Mouse (Mus musculus) left cerebral cortex, postnatal 25 days (tissue): ENCODE measurements around the gene Serpina1a. TPM values are rescaled to one million over a fixed set of nuclear protein-coding genes. Genes with fewer than 3 reads are reported as not detected.
"Not testable (repeated sequence)": the region's sequence is repeated elsewhere in the genome, so short reads cannot be mapped to it uniquely, and the experiment has no call there.

Experiments used
- DNase-seq, 2 experiments: peaks; one replicate each; pipeline ENCODE4 v3.0.0; 2022; ENCODE audit warnings: low spot score in 2 of 2, mixed read lengths in 1 of 2
- intact Hi-C: fragments of 180-260 bp; cut with DNase I; formaldehyde crosslinking; loops from one replicate; pipeline ENCODE4 v1.15.1; 2025
- total RNA-seq, 2 experiments: library from RNA; stranded (reverse); gene quantifications; 2 replicates each; pipeline ENCODE4 v1.2.3; 2021

The Serpina1a gene
- total RNA-seq: not detected

DNA sequence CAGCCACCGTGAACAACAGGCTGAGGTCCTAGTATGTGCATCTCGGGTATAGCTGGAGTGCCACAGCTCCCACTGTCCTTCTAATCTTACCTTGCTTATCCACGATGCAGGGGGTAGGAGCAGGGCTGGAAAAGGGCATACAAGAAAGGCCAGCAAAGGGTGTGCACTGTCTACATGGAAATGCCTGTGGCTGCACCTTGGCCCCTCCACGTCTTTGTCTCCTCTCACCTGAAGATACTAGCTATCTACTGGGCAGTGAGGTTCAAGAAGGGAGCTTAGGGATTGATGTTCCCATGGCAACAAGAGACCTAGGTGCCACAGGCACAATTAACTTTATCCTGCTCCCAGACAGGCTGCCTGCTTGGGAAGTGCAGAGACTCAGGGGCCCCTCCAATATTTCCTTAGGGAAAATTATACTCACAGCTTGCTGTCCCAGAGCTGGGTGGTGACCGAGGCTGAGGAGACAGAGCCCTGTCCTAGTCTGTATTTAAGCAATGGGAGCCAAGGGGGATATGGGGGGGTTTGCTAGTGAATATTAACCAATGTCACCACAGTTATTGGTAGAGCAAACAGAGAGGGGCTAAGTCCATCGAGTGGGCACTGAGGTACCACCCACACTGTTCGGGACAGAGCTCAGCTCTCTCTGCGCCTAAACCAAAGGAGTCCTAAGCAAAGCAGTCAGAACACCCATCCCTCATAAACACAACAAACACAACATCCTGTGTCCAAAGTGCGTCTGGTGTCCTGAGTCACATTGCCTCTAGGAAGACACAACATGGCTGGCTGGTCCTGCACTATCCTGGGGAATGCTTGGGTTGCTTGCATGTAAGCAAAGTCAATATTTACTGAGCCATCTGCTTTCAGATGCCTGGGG lies at the start of gene Serpina1a:
Serpina1a (minus strand) TSS at position 462 of the 874 bp plus-strand sequence.
- DNase-seq, intact Hi-C loops: not testable (repeated sequence)

DNA sequence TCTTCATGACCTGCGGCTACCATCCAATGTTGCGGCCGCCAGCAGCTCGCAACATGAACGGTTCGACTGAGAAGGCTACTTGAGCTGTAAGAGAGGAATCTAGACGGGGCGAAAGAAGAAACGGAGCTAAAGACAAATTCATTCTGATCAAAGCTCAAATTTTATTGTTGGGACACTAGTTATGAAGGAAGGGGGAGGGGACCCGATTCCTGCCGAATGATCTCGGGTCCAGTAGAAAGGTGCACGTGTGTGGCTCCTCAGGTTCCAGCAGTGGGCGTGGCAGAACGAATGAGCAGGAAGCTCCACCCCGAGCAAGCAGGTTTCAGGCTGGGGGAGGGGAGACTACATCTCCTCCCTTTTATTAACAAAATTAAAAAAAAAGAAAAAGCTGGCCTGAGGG lies 45.8 kb upstream of the Serpina1a start:
- DNase-seq, intact Hi-C loops: not testable (repeated sequence)

- intact Hi-C loops: not testable (repeated sequence)
Observed at GRCm38 (mm10) chr12:103907746-103908145, 44.4 kb upstream of the Serpina1a start.

DNA sequence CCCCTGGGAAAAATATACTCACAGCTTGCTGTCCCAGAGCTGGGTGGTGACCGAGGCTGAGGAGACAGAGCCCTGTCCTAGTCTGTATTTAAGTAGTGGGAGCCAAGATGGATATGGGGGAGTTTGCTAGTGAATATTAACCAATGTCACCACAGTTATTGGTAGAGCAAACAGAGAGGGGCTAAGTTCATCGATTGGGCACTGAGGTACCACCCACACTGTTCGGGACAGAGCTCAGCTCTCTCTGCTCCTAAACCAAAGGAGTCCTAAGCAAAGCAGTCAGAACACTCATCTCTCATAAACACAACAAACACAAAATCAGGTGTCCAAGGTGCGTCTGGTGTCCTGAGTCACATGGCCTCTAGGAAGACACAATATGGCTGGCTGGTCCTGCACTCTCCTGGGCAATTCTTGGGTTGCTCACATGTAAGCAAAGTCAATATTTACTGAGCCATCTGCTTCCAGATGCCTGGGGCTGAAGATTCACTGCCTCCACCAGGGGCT lies 41.5 kb upstream of the Serpina1a start, which contains the start of gene Serpina1c:
Serpina1c (minus strand) TSS at position 51 of the 504 bp plus-strand sequence.
- DNase-seq, intact Hi-C loops: not testable (repeated sequence)

More at GRCm38 (mm10) chr12:103907746-103908145, 44.4 kb upstream of the Serpina1a start:
- DNase-seq: not testable (repeated sequence)

- DNase-seq, intact Hi-C loops: not testable (repeated sequence)
Observed at GRCm38 (mm10) chr12:103901929-103902328, 38.6 kb upstream of the Serpina1a start.

GRCm38 (mm10) chr12:103866873-103867272 lies 3.5 kb upstream of the Serpina1a start:
- intact Hi-C loops, DNase-seq: not testable (repeated sequence)

- intact Hi-C loops: no loop called here
Observed at GRCm38 (mm10) chr12:103860976-103861375, 2.4 kb downstream of the Serpina1a start.

GRCm38 (mm10) chr12:103860571-103860970 lies 2.8 kb downstream of the Serpina1a start:
- intact Hi-C loops, DNase-seq: not testable (repeated sequence)

More at GRCm38 (mm10) chr12:103860976-103861375, 2.4 kb downstream of the Serpina1a start:
- no peak for DNase-seq

DNA sequence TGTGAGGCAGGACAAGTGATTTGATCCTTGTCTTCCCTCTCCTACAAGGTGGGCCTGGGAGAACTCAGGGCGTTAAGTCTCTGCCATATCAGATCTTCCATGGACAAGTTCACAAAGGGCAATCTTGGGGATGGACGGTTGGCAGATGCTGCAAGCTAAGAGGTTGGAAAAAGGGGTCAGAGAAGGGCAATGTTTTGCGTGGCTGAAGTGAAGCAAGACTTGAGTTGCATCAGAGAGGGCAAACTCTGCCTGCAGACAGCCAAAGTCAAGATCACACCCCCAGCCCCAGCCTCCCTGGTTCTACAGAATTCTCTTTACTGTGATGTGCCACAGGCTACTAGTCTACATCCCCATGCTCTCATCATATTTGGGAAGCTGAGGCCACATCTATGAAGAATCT lies 3.8 kb downstream of the Serpina1a start:
- DNase-seq, intact Hi-C loops: not testable (repeated sequence)

GRCm38 (mm10) chr12:103853032-103853431 lies 10.3 kb downstream of the Serpina1a start:
- intact Hi-C loops, DNase-seq: not testable (repeated sequence)

DNA sequence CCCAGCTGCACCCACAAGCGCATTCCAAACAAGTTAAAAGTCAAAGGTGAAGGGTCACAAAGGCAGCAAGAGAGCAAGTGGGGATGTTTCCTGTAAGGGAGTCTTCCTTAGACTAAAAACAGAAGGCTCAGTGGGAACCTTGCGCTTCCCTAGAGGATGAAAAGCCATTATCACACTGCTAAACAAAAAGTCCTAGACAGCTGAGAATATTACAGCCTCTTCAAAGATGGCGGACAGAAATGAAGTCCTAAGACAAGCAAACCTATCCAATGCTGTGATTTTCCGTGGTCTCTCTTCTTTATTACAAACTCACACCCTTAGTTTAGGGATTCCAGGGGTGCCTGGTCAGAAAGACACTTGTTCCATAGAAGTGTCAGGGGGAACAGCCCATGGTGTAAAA lies 33.1 kb downstream of the Serpina1a start, which contains the start of gene Serpina1b:
Serpina1b (minus strand) TSS at position 101 of the 400 bp plus-strand sequence.
- DNase-seq, intact Hi-C loops: not testable (repeated sequence)

- intact Hi-C loops, DNase-seq: not testable (repeated sequence)
Observed at GRCm38 (mm10) chr12:103827661-103828372, 35.5 kb downstream of the Serpina1a start.

GRCm38 (mm10) chr12:103823826-103824225 lies 39.5 kb downstream of the Serpina1a start:
- intact Hi-C loops, DNase-seq: not testable (repeated sequence)

Other genes with a start within 250 kb of the Serpina1a start
- not detected for gene Serpina10, start 232.1 kb downstream of the Serpina1a start, total RNA-seq
- gene Serpina6, start 206.3 kb downstream of the Serpina1a start, total RNA-seq: not detected
- gene Serpina16, start 187.4 kb downstream of the Serpina1a start, total RNA-seq: not detected
- not detected for gene Serpina1f, start 168.0 kb downstream of the Serpina1a start, total RNA-seq
- not detected for gene Serpina1d, start 90.0 kb downstream of the Serpina1a start, total RNA-seq
- gene Serpina1b, start 33.2 kb downstream of the Serpina1a start, total RNA-seq: not detected
- gene Serpina1c, start 41.3 kb upstream of the Serpina1a start, total RNA-seq: not detected
- not detected for gene Serpina1e, start 95.4 kb upstream of the Serpina1a start, total RNA-seq
- not detected for gene Serpina11, start 126.4 kb upstream of the Serpina1a start, total RNA-seq
- 1 to 10 TPM in 1 of 2 experiments, under 1 TPM in 1; 0.60 to 8.6 TPM for gene Serpina9, start 150.2 kb upstream of the Serpina1a start, total RNA-seq
- not detected for gene Serpina12, start 180.9 kb upstream of the Serpina1a start, total RNA-seq
- gene Serpina5, start 237.6 kb upstream of the Serpina1a start, total RNA-seq: not detected
- not detected for gene Serpina3a, start 249.2 kb upstream of the Serpina1a start, total RNA-seq